Mouse (Mus musculus): ENCODE results near the gene Rps6ka5. TPM values are rescaled to one million over a fixed set of nuclear protein-coding genes. Genes with fewer than 3 reads are reported as not detected.

Rps6ka5 gene
- total RNA-seq, 2 experiments from 2014 or later: 15.1 to 19.0 TPM

Other genes starting within 250 kb of the Rps6ka5 start
- gene Ttc7b, start 206.2 kb downstream of the Rps6ka5 start, total RNA-seq (2021): 10 to 100 TPM; 63.4 to 85.3 TPM
- gene Dglucy, start 52.1 kb upstream of the Rps6ka5 start, total RNA-seq (2021): 10 to 100 TPM; 14.8 to 18.1 TPM
- gene Gpr68, start 181.2 kb upstream of the Rps6ka5 start, total RNA-seq (2021): 1 to 10 TPM; 1.6 to 1.8 TPM